Mouse (Mus musculus) layer of hippocampus, adult 8-10 months (tissue): ENCODE measurements around the gene Ormdl2. TPM values are rescaled to one million over a fixed set of nuclear protein-coding genes. Genes with fewer than 3 reads are reported as not detected.
"Not testable (repeated sequence)": the region's sequence is repeated elsewhere in the genome, so short reads cannot be mapped to it uniquely, and the experiment has no call there.

Experiments used
- DNase-seq, 2 experiments: peaks; one replicate each; pipeline ENCODE4 v3.0.0; 2022; ENCODE audit warnings: low spot score in 2 of 2
- total RNA-seq, 4 experiments: library from RNA; stranded (reverse); gene quantifications; 2 replicates each; pipeline ENCODE4 v1.2.4; 2022

Ormdl2 gene
- 10 to 100 TPM in 1 of 4 experiments, 1 to 10 TPM in 3; 8.9 to 10.5 (median 9.6) TPM for total RNA-seq

GRCm38 (mm10) chr10:128821358-128822056 is at the start of gene Ormdl2:
Ormdl2 (minus strand) TSS chr10:128821645.
- peak; percentile 99 for DNase-seq

GRCm38 (mm10) chr10:128870341-128870740 is 48.9 kb upstream of the Ormdl2 start:
- no peak for DNase-seq

- DNase-seq = no peak
Observed at GRCm38 (mm10) chr10:128866518-128866917, 45.1 kb upstream of the Ormdl2 start.

- no peak for DNase-seq
Observed at GRCm38 (mm10) chr10:128866042-128866441, 44.6 kb upstream of the Ormdl2 start.

GRCm38 (mm10) chr10:128861176-128861575 is 39.7 kb upstream of the Ormdl2 start:
- DNase-seq = no peak

GRCm38 (mm10) chr10:128850339-128850738 is 28.9 kb upstream of the Ormdl2 start:
- DNase-seq = no peak

GRCm38 (mm10) chr10:128848426-128848825 is 27.0 kb upstream of the Ormdl2 start:
- DNase-seq = no peak

- no peak for DNase-seq
Observed at GRCm38 (mm10) chr10:128846664-128847063, 25.2 kb upstream of the Ormdl2 start.

- no peak for DNase-seq
Observed at GRCm38 (mm10) chr10:128845516-128845915, 24.1 kb upstream of the Ormdl2 start.

GRCm38 (mm10) chr10:128843260-128843659 is 21.8 kb upstream of the Ormdl2 start:
- no peak for DNase-seq

- no peak for DNase-seq
Observed at GRCm38 (mm10) chr10:128840612-128841011, 19.2 kb upstream of the Ormdl2 start.

- no peak for DNase-seq
Observed at GRCm38 (mm10) chr10:128839434-128839833, 18.0 kb upstream of the Ormdl2 start.

GRCm38 (mm10) chr10:128837400-128837799 is 16.0 kb upstream of the Ormdl2 start:
- DNase-seq = no peak

- no peak for DNase-seq
Observed at GRCm38 (mm10) chr10:128823821-128824220, 2.4 kb upstream of the Ormdl2 start.

GRCm38 (mm10) chr10:128823087-128823486 is 1.6 kb upstream of the Ormdl2 start:
- DNase-seq = not testable (repeated sequence)

GRCm38 (mm10) chr10:128822135-128822534 is 690 bp upstream of the Ormdl2 start:
- no peak for DNase-seq

- peak; percentile 42 for DNase-seq
Observed at GRCm38 (mm10) chr10:128820217-128820616, 1.2 kb downstream of the Ormdl2 start.

- DNase-seq = no peak
Observed at GRCm38 (mm10) chr10:128817033-128817432, 4.4 kb downstream of the Ormdl2 start, which contains the start of gene Sarnp. Sarnp (plus strand) TSS chr10:128817333.

- DNase-seq = no peak
Observed at GRCm38 (mm10) chr10:128807018-128807417, 14.4 kb downstream of the Ormdl2 start.

- no peak for DNase-seq
Observed at GRCm38 (mm10) chr10:128806086-128806485, 15.4 kb downstream of the Ormdl2 start.

GRCm38 (mm10) chr10:128805092-128806000 is 16.1 kb downstream of the Ormdl2 start:
- DNase-seq = peak; percentile 91 to 93
